Mouse (Mus musculus) lung, adult 2 months (tissue): ENCODE measurements around the gene Inhbe.

Source experiments
- CTCF ChIP-seq: fragments of 200-500 bp; IDR thresholded peaks from 2 replicates; pipeline ENCODE4 v1.5.1; 2011; ENCODE audit warnings: mild to moderate bottlenecking, low read length, control low read depth; ENCODE audit not compliant: insufficient read depth
- POLR2A ChIP-seq: fragments of 200-500 bp; IDR thresholded peaks from 2 replicates; pipeline ENCODE4 v1.6.1; 2011; ENCODE audit warnings: low read depth, mild to moderate bottlenecking, control low read depth, low read length, borderline replicate concordance; ENCODE audit errors: extremely low read depth

DNA sequence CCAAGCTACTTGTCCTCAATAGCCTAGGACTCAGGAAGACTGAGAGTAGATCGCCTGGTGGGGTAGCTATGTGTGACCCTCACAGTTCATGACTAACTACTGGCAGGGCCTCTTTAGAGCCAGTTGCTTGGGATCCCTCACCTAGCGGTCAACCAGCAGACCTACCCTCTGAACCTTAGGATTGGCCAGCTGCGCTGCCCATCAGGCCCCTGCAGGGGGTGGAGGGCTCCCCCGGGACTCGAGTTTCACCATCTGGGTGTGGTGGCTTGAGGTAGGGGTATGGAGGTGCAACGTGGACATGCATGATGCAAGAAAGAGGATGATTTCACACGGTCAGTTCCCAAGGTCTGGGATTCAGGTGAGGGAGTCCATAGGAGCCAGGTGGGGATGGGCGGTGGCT is 2.5 kb downstream of the Inhbe start:
- no peak for TF ChIP-seq CTCF
- TF ChIP-seq POLR2A = no peak
